Mouse (Mus musculus) frontal cortex, postnatal 14 days (tissue): ENCODE data around the gene Zfp652.
A peak's percentile ranks its signal among the peaks of the same experiment; 100 is the strongest.
"Not testable (repeated sequence)": the region's sequence is repeated elsewhere in the genome, so short reads cannot be mapped to it uniquely, and the experiment has no call there.

Experiments used
- DNase-seq, 2 experiments: peaks; one replicate each; pipeline ENCODE4 v3.0.0; 2022; ENCODE audit warnings: low spot score in 2 of 2

The Zfp652 gene

DNA sequence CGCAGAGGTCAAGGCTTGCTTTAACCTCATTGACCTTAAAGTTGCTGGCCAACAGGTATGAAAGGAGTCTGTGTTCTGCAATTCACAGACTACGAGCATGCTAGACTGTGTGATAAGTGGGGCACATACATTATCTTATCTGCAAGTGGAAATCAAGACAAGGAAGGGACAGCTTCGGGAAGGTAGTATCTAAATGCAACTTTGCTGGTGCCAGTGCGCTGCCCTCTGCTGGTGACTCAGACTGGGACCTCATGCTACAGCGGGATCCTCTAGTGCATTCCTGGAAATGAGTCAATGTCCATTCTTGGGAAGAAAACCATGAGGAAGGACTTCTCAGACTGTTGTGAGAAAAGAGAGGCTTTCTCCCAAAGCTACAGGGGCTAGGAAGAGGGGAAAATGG is 141.2 kb downstream of the Zfp652 start:
- no peak for DNase-seq

- DNase-seq, result no peak
Measured at GRCm38 (mm10) chr11:95857306-95857705, 144.8 kb downstream of the Zfp652 start.

- DNase-seq, result peak in 1 of 2 experiments; percentile 42
Measured at GRCm38 (mm10) chr11:95857716-95858527, 145.4 kb downstream of the Zfp652 start.

GRCm38 (mm10) chr11:95858528-95859467 is 146.3 kb downstream of the Zfp652 start:
- DNase-seq, result peak; percentile 96 to 98

DNA sequence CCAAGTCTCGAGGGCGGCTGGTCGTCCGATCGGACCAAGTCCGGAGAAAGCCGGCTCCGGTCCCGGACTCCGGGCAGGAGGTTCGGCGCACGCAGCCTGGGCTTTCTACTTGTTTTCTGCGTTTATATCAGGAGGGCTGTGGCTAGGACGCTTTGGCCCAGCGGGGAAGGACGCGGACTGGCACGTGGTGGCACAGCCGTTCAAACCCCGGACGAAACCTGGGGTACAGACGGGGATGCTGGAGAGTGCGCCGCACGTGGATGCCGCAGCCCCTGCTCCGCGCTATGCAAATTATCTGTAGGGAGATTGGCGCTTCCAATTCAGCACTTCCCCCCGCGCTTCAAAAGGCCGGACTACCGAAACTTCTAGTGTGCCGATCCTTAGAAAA is 147.0 kb downstream of the Zfp652 start:
- DNase-seq, result no peak

DNA sequence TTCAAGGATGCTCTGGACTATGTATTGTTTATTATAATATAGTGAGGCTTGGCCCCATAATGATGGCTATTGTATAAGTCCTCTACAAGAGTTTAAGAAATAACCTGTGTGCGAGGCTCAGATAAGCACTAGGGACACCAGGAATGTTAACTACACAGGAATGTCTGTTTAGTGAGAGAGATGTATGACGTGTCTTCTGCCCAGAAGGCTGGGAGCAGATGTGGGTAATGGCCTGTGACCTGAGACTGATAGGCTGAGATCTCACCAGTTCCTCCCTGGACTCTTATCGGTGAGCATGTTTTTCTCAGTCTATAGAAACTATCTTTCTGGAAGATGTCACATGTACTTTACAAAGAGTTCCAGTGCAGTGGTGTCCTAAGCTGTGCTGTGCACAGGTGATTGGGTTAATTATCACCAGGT is 147.6 kb downstream of the Zfp652 start:
- no peak for DNase-seq

- no peak for DNase-seq
Measured at GRCm38 (mm10) chr11:95861397-95861796, 148.9 kb downstream of the Zfp652 start.

- DNase-seq, result no peak
Measured at GRCm38 (mm10) chr11:95869442-95869841, 157.0 kb downstream of the Zfp652 start.

DNA sequence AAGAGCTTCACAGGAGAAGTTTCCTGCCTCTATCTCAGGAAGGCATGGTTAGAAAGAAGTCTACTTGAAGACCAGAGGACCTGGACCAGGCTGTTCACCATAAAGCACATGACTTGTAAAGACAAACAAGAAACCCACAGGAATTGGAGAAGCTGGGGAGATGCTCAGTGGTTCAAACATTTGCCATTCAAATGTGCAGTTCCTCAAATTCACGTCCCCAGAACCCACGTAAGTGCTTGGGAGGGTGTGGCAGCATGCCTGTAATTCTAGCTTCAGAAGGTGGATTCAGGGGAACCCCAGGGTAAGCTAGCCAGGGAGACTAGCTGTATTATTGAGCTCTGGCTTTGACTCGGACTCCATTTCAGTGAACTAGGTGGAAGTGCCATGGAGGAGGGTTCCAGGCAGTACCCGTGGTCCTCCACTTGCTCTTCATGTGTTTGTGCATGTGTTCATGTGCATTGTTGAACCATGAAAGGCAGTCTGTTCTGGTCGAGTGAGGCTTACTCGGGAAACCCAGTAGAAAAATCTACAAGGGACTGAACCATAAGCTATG is 157.5 kb downstream of the Zfp652 start:
- DNase-seq, result no peak

DNA sequence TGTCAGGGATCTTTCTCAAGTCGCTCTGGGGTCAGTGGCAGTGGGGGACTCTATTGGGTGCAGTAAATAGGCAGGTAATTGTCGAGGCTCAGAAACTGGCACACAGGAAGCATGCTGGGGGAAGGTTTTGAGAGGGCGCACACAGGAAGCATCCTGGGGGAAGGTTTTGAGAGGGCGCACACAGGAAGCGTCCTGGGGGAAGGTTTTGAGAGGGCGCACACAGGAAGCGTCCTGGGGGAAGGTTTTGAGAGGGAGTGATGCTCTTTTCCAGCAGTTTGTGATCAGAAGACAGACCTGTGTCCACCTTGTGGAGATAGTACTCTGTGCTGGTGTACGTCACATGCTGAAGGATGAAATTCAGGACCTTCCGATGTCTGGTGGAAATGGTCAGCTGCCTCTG is 163.3 kb downstream of the Zfp652 start:
- DNase-seq, result no peak

GRCm38 (mm10) chr11:95876296-95876695 is 163.8 kb downstream of the Zfp652 start:
- peak in 1 of 2 experiments; percentile 36 for DNase-seq

DNA sequence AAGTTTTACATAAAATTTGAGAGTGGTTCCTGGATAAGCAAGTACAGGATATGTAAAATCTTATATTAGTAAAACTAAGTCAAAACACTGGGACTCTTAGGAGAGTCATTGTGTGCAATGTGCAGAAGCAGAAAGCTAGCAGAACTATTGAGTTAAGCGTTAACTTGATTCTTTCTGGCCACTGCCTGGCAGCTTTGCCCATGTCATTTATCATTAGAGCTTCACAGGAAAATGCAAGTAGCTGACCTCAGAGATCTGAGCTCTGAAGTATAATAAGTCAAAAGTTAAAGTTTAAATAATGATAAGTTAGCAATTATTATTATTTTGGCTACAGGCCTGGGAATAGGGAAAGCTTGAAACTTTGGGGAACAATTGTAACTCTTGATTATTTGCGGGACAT is 167.4 kb downstream of the Zfp652 start:
- not testable (repeated sequence) for DNase-seq
